In genomic region chr19:43611110-43611509, GRCm38 (mm10) we compare ENCODE assay signal across 20 mouse cellular contexts. TPM values are rescaled to one million over a fixed set of nuclear protein-coding genes. Genes with fewer than 3 reads are reported as not detected.
A peak's percentile ranks its signal among the peaks of the same experiment; 100 is the strongest.
DNase-seq lines count a peak whose midpoint lies in the region; ATAC-seq and TF ChIP-seq lines count a peak whose summit lies in the region.
"Had no signal": no experiment of that assay in that cellular context is flagged by ENCODE, and none has a peak within 500 bp of the region (broad histone marks: within the 10 kb centered on the region; RNA-seq: fewer than 3 reads in every experiment).

No protein-coding gene starts in this region.

- no peaks in the 10 kb centered on the region for H3K9me3 ChIP-seq in hindbrain, embryonic 10.5 days
- no peaks in the 10 kb centered on the region for H3K9me3 ChIP-seq in hindbrain, embryonic 12.5 days (replicated peaks)
- no peaks in the 10 kb centered on the region for H3K9me3 ChIP-seq in intestine, embryonic 14.5 days (ENCODE audit: control insufficient read depth, low read length)
- H3K9me3 ChIP-seq in stomach, embryonic 16.5 days (replicated peaks; ENCODE audit: control insufficient read depth, low read length) = no peaks in the 10 kb centered on the region
- no peaks in the 10 kb centered on the region for H3K9me3 ChIP-seq in heart, embryonic 10.5 days
- H3K9me3 ChIP-seq: embryonic facial prominence, embryonic 13.5 days; heart, embryonic 13.5 days; limb, embryonic 15.5 days; lung, embryonic 15.5 days had no signal

- H3K36me3 ChIP-seq in hindbrain, embryonic 10.5 days = no peaks in the 10 kb centered on the region
- no peaks in the 10 kb centered on the region for H3K36me3 ChIP-seq in hindbrain, embryonic 12.5 days
- H3K36me3 ChIP-seq in spleen, adult 2 months (ENCODE audit: control insufficient read depth, insufficient read depth, low read length) = no peaks in the 10 kb centered on the region
- peaks cover 13% of the 10 kb centered on the region; the same call in 1 of the 2 replicates for H3K36me3 ChIP-seq in intestine, embryonic 14.5 days (ENCODE audit: control insufficient read depth, insufficient read depth, low read length)
- no peaks in the 10 kb centered on the region for H3K36me3 ChIP-seq in stomach, embryonic 16.5 days (ENCODE audit: control insufficient read depth, insufficient read depth, low read length)
- no peaks in the 10 kb centered on the region for H3K36me3 ChIP-seq in heart, embryonic 10.5 days
- H3K36me3 ChIP-seq: embryonic facial prominence, embryonic 13.5 days; heart, embryonic 13.5 days; limb, embryonic 15.5 days; lung, embryonic 15.5 days had no signal

- H3K4me3 ChIP-seq in hindbrain, embryonic 10.5 days = no peak overlapping the region
- H3K4me3 ChIP-seq in hindbrain, embryonic 12.5 days = no peak overlapping the region
- peak overlapping the region; percentile 10; the same call in 1 of the 2 replicates for H3K4me3 ChIP-seq in spleen, adult 2 months (ENCODE audit: extremely low read depth, insufficient read depth, insufficient read length)
- H3K4me3 ChIP-seq in intestine, embryonic 14.5 days (ENCODE audit: low read depth, low read length) = peak overlapping the region; percentile 67
- H3K4me3 ChIP-seq in stomach, embryonic 16.5 days (replicated peaks; ENCODE audit: low read length) = peak overlapping the region; percentile 25
- H3K4me3 ChIP-seq in heart, embryonic 10.5 days = no peak overlapping the region
- H3K4me3 ChIP-seq: layer of hippocampus, adult 2 months; myocyte had no signal

- H3K27me3 ChIP-seq in hindbrain, embryonic 10.5 days (ENCODE audit: insufficient read depth, poor library complexity, severe bottlenecking) = peaks cover 100% of the 10 kb centered on the region
- peaks cover 86% of the 10 kb centered on the region for H3K27me3 ChIP-seq in hindbrain, embryonic 12.5 days
- H3K27me3 ChIP-seq in spleen, adult 2 months (ENCODE audit: control insufficient read depth, insufficient read depth, low read length) = peaks cover 50% of the 10 kb centered on the region
- peaks cover 60% of the 10 kb centered on the region for H3K27me3 ChIP-seq in intestine, embryonic 14.5 days (replicated peaks; ENCODE audit: control insufficient read depth, insufficient read depth, low read length)
- peaks cover 78% of the 10 kb centered on the region for H3K27me3 ChIP-seq in stomach, embryonic 16.5 days (ENCODE audit: control insufficient read depth, insufficient read depth, low read length)
- H3K27me3 ChIP-seq in heart, embryonic 10.5 days (ENCODE audit: insufficient read depth, poor library complexity, severe bottlenecking) = peaks cover 98% of the 10 kb centered on the region

- no peak overlapping the region for H3K27ac ChIP-seq in hindbrain, embryonic 10.5 days
- H3K27ac ChIP-seq in hindbrain, embryonic 12.5 days = no peak overlapping the region
- H3K27ac ChIP-seq in spleen, adult 2 months (ENCODE audit: insufficient read depth, low read length) = peak overlapping the region; percentile 21; the same call in 1 of the 2 replicates
- H3K27ac ChIP-seq in intestine, embryonic 14.5 days (ENCODE audit: low read depth) = peak overlapping the region; percentile 83
- no peak overlapping the region for H3K27ac ChIP-seq in stomach, embryonic 16.5 days (ENCODE audit: low read length)
- no peak overlapping the region for H3K27ac ChIP-seq in heart, embryonic 10.5 days
- H3K27ac ChIP-seq: embryonic facial prominence, embryonic 13.5 days; heart, embryonic 13.5 days; hindbrain, embryonic 14.5 days; kidney, postnatal 0 days; layer of hippocampus, adult 2 months; limb, embryonic 15.5 days; lung, embryonic 15.5 days had no signal

- no peak for TF ChIP-seq CTCF in spleen, adult 2 months (IDR thresholded peaks at IDR 0.05; ENCODE audit: extremely low read depth, insufficient read depth, insufficient read length, insufficient replicate concordance)

- H3K9ac ChIP-seq in hindbrain, embryonic 12.5 days = no peak overlapping the region
- peak overlapping the region; percentile 63 for H3K9ac ChIP-seq in intestine, embryonic 14.5 days (ENCODE audit: low read length)
- peak overlapping the region; percentile 35; the same call in 1 of the 2 replicates for H3K9ac ChIP-seq in stomach, embryonic 16.5 days (ENCODE audit: low read length)
- H3K9ac ChIP-seq: embryonic facial prominence, embryonic 13.5 days; heart, embryonic 13.5 days; hindbrain, embryonic 14.5 days; limb, embryonic 15.5 days; lung, embryonic 15.5 days had no signal

- under 1% methylated on average over 8 of the region's 8 CpGs for WGBS in hindbrain, embryonic 10.5 days
- WGBS in hindbrain, embryonic 12.5 days = 2% methylated on average over 8 of the region's 8 CpGs
- 25% methylated on average over 8 of the region's 8 CpGs for WGBS in spleen, adult 2 months
- WGBS in intestine, embryonic 14.5 days = 4% methylated on average over 8 of the region's 8 CpGs
- 23% methylated on average over 8 of the region's 8 CpGs for WGBS in stomach, embryonic 16.5 days
- 9% methylated on average over 8 of the region's 8 CpGs for whole genome bisulfite sequencing in heart, embryonic 10.5 days

- no peak for ATAC-seq in hindbrain, embryonic 12.5 days (ENCODE audit: low FRiP score)
- no peak for ATAC-seq in intestine, embryonic 14.5 days (replicated peaks; ENCODE audit: low FRiP score, low TSS enrichment, low read depth)
- no peak for ATAC-seq in stomach, embryonic 16.5 days (ENCODE audit: insufficient read depth, low FRiP score)

- H3K4me1 ChIP-seq in hindbrain, embryonic 10.5 days (replicated peaks) = peaks cover 49% of the 10 kb centered on the region
- peaks cover 29% of the 10 kb centered on the region for H3K4me1 ChIP-seq in hindbrain, embryonic 12.5 days
- peaks cover 17% of the 10 kb centered on the region for H3K4me1 ChIP-seq in spleen, adult 2 months (ENCODE audit: control insufficient read depth, insufficient read depth, insufficient read length)
- peaks cover 5% of the 10 kb centered on the region; the same call in 1 of the 2 replicates for H3K4me1 ChIP-seq in intestine, embryonic 14.5 days (replicated peaks; ENCODE audit: control insufficient read depth, insufficient read depth, low read length)
- peaks cover 10% of the 10 kb centered on the region for H3K4me1 ChIP-seq in stomach, embryonic 16.5 days (ENCODE audit: control insufficient read depth, insufficient read depth, low read length)
- peaks cover 53% of the 10 kb centered on the region for H3K4me1 ChIP-seq in heart, embryonic 10.5 days

- no peak overlapping the region for H3K4me2 ChIP-seq in hindbrain, embryonic 12.5 days (replicated peaks)
- H3K4me2 ChIP-seq in intestine, embryonic 14.5 days (ENCODE audit: low read length) = peak overlapping the region; percentile 71
- H3K4me2 ChIP-seq in stomach, embryonic 16.5 days (ENCODE audit: low read depth, low read length) = peak overlapping the region; percentile 17; the same call in 1 of the 2 replicates
- H3K4me2 ChIP-seq: heart, embryonic 13.5 days; hindbrain, embryonic 14.5 days; limb, embryonic 15.5 days; lung, embryonic 15.5 days had no signal

- DNase-seq in hindbrain, embryonic 10.5 days (ENCODE audit: low spot score) = peak; percentile 47
- no peak for DNase-seq in spleen, adult 2 months (ENCODE audit: low read depth in 1 of 2, low spot score in 2 of 2)
- no peak for DNase-seq in spleen, adult 18-20 months
- DNase-seq in intestine, embryonic 14.5 days (ENCODE audit: low spot score) = peak; percentile 76
- DNase-seq in right cerebral cortex, postnatal 36 days (ENCODE audit: low spot score in 2 of 2) = no peak
- no peak for DNase-seq in heart, embryonic 10.5 days (ENCODE audit: low spot score)
- DNase-seq: adrenal gland, adult 2 months; cerebellum, adult 11-12 months; cerebellum, postnatal 36 days; gastrocnemius, postnatal 25 days had no signal

- no peak for TF ChIP-seq POLR2A in spleen, adult 2 months (IDR thresholded peaks at IDR 0.05; ENCODE audit: low read depth, low read length)

RNA-seq across cellular contexts. Expression of gene Nkx2-3, which starts 1.0 kb away (rescaled TPM):
- polyA plus RNA-seq in hindbrain, embryonic 10.5 days (2016; fragmentation: Nextera tagmentation; extraction: Ambion mirVana) = 0.56 and 1.0 TPM in 2 replicates
- 0.21 and 0.22 TPM in 2 replicates for polyA plus RNA-seq in hindbrain, embryonic 12.5 days (2016; fragmentation: Nextera tagmentation; extraction: Ambion mirVana)
- polyA plus RNA-seq in spleen, adult 2 months (2012; rRNA removed) = 7.4 and 11.6 TPM in 2 replicates
- 82.3 and 83.9 TPM in 2 replicates for polyA plus RNA-seq in intestine, embryonic 14.5 days (2014; fragmentation: Nextera tagmentation; extraction: Ambion mirVana)
- polyA plus RNA-seq in stomach, embryonic 16.5 days (2015; fragmentation: Nextera tagmentation; extraction: Ambion mirVana) = 7.2 and 11.1 TPM in 2 replicates
- polyA plus RNA-seq in heart, embryonic 10.5 days (2016; fragmentation: Nextera tagmentation; extraction: Ambion mirVana) = 0.55 and 2.4 TPM in 2 replicates
- polyA plus RNA-seq: adrenal gland, adult 2 months; heart, embryonic 13.5 days; hindbrain, embryonic 14.5 days; kidney, postnatal 0 days; limb, embryonic 15.5 days; lung, embryonic 15.5 days; myocyte had no signal

Comparison
In these comparisons a context has a peak if more than half of its experiments do, and no peak if none do; other contexts are left out.
1. DNase-seq: peak in hindbrain, embryonic 10.5 days (single experiment) and intestine, embryonic 14.5 days (single experiment); none in spleen, adult 2 months (0 of 2), spleen, adult 18-20 months (0 of 2), right cerebral cortex, postnatal 36 days (0 of 2) and heart, embryonic 10.5 days (single experiment).
2. H3K27ac ChIP-seq: peak in spleen, adult 2 months (single experiment) and intestine, embryonic 14.5 days (single experiment); none in hindbrain, embryonic 10.5 days (single experiment), hindbrain, embryonic 12.5 days (single experiment), stomach, embryonic 16.5 days (single experiment) and heart, embryonic 10.5 days (single experiment).
3. H3K4me3 ChIP-seq: peak in spleen, adult 2 months (single experiment), intestine, embryonic 14.5 days (single experiment) and stomach, embryonic 16.5 days (single experiment); none in hindbrain, embryonic 10.5 days (single experiment), hindbrain, embryonic 12.5 days (single experiment) and heart, embryonic 10.5 days (single experiment).